Mouse (Mus musculus) CD4-positive, CD25-positive, alpha-beta regulatory T cell, adult 9 weeks (primary cell): Measurements from ENCODE around the gene Rps27rt. TPM values are rescaled to one million over a fixed set of nuclear protein-coding genes. Genes with fewer than 3 reads are reported as not detected.

ENCODE experiments used
- polyA plus RNA-seq: library from polyadenylated mRNA; unstranded; fragments of 100-300 nt; shearing (Covaris generic); gene quantifications from one replicate; pipeline ENCODE4 v1.2.1, GENCODE M21; 2017

Gene Rps27rt
- 3,125 TPM for polyA plus RNA-seq

GRCm38 (mm10) chr9:114982689-114983360, at the start of gene Rps27rt:
Gene Rps27rt, minus strand, starts transcription at chr9:114982739.

GRCm38 (mm10) chr9:114978281-114979111, 4.0 kb downstream of the Rps27rt start, which contains the start of gene Osbpl10:
Gene Osbpl10, plus strand, starts transcription at chr9:114978569.

GRCm38 (mm10) chr9:114933723-114934171, 48.8 kb downstream of the Rps27rt start, which contains the start of gene Gpd1l:
Gene Gpd1l, minus strand, starts transcription at chr9:114933987.

Other genes with a start within 250 kb of the Rps27rt start
- gene Cmtm7, start 200.9 kb downstream of the Rps27rt start, polyA plus RNA-seq: 80.5 TPM
- gene Cmtm8, start 138.6 kb downstream of the Rps27rt start, polyA plus RNA-seq: 0.43 TPM
- gene Gpd1l, start 48.8 kb downstream of the Rps27rt start, polyA plus RNA-seq: 39.8 TPM
- gene Osbpl10, start 4.2 kb downstream of the Rps27rt start, polyA plus RNA-seq: not detected